Mouse (Mus musculus) neural tube, embryonic 11.5 days (tissue): ENCODE results near the gene Fhad1. TPM values are rescaled to one million over a fixed set of nuclear protein-coding genes. Genes with fewer than 3 reads are reported as not detected.
"Not testable (repeated sequence)": the region's sequence is repeated elsewhere in the genome, so short reads cannot be mapped to it uniquely, and the experiment has no call there.

Experiments used
- ATAC-seq: fragments of 200-750 bp; cut with Nextera tagmentation; 2 replicates; pipeline ENCODE4 v1.8.0; 2017; ENCODE audit warnings: moderate number of reproducible peaks, mild to moderate bottlenecking, moderate TSS enrichment, moderate library complexity; ENCODE audit not compliant: insufficient read depth, low FRiP score, low TSS enrichment
- DNase-seq: peaks from one replicate; pipeline ENCODE4 v3.0.0-alpha.2; 2015; ENCODE audit warnings: low spot score
- H3K27ac ChIP-seq: fragments of 300-500 bp; sonication (generic); 2 replicates; pipeline ENCODE4 v1.5.1; 2014; ENCODE audit warnings: low read depth, mild to moderate bottlenecking, low read length
- H3K27me3 ChIP-seq: fragments of 300-500 bp; sonication (generic); 2 replicates; pipeline ENCODE4 v1.6.1; 2014; ENCODE audit warnings: mild to moderate bottlenecking, low read length, mixed read lengths; ENCODE audit not compliant: control insufficient read depth, insufficient read depth
- H3K36me3 ChIP-seq: fragments of 300-500 bp; sonication (generic); 2 replicates; pipeline ENCODE4 v1.6.1; 2014; ENCODE audit warnings: mild to moderate bottlenecking, low read length, moderate library complexity, mixed read lengths; ENCODE audit not compliant: control insufficient read depth, insufficient read depth
- H3K4me1 ChIP-seq: fragments of 300-500 bp; sonication (generic); 2 replicates; pipeline ENCODE4 v1.6.1; 2014; ENCODE audit warnings: low read length, mixed read lengths; ENCODE audit not compliant: control insufficient read depth, insufficient read depth
- H3K4me2 ChIP-seq: fragments of 300-500 bp; sonication (generic); 2 replicates; pipeline ENCODE4 v1.6.1; 2014; ENCODE audit warnings: low read depth, mild to moderate bottlenecking, moderate library complexity
- H3K4me3 ChIP-seq: fragments of 300-500 bp; sonication (generic); 2 replicates; pipeline ENCODE4 v1.5.1; 2014; ENCODE audit warnings: low read depth, low read length
- H3K9ac ChIP-seq: fragments of 300-500 bp; sonication (generic); 2 replicates; pipeline ENCODE4 v1.6.1; 2014; ENCODE audit warnings: mild to moderate bottlenecking, low read length
- H3K9me3 ChIP-seq: fragments of 300-500 bp; sonication (generic); 2 replicates; pipeline ENCODE4 v1.6.1; 2016; ENCODE audit warnings: low read length; ENCODE audit not compliant: control insufficient read depth
- WGBS: fragments of 180-500 bp; shearing (Covaris S2); extraction: QIAGEN DNeasy Blood & Tissue Kit; methylation state at CpG from one replicate; pipeline ENCODE4 v1.1.7; 2014; 5-methylcytosine and 5-hydroxymethylcytosine counted together
- polyA plus RNA-seq: library from polyadenylated mRNA; unstranded; fragments of >200 nt; fragmentation: Nextera tagmentation; extraction: Ambion mirVana; gene quantifications from 2 replicates; pipeline ENCODE4 v1.2.1, GENCODE M21; 2014

Fhad1 gene
- polyA plus RNA-seq, 1 experiment from 2014 or later, result 1.5 TPM

DNA sequence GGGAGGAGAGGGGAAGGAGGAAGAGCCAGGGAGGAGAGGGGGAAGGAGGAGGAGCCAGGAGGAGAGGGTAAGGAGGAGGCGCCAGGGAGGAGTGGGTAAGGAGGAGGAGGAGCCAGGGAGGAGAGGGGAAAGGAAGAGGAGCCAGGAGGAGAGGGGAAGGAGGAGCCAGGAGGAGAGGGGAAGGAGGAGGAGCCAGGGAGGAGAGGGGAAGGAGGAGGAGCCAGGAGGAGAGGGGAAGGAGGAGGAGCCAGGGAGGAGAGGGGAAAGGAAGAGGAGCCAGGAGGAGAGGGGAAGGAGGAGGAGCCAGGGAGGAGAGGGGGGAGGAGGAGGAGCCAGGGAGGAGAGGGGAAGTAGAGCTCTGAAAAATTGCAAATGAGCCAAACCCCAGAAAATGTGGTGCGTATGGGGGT is 20.8 kb downstream of the Fhad1 start:
- not testable (repeated sequence) for H3K27me3 ChIP-seq, H3K4me1 ChIP-seq, H3K27ac ChIP-seq, DNase-seq, ATAC-seq, H3K9ac ChIP-seq, H3K4me3 ChIP-seq, H3K9me3 ChIP-seq, H3K4me2 ChIP-seq, H3K36me3 ChIP-seq
- WGBS, result 47% methylated on average over 2 of the region's 2 CpGs

DNA sequence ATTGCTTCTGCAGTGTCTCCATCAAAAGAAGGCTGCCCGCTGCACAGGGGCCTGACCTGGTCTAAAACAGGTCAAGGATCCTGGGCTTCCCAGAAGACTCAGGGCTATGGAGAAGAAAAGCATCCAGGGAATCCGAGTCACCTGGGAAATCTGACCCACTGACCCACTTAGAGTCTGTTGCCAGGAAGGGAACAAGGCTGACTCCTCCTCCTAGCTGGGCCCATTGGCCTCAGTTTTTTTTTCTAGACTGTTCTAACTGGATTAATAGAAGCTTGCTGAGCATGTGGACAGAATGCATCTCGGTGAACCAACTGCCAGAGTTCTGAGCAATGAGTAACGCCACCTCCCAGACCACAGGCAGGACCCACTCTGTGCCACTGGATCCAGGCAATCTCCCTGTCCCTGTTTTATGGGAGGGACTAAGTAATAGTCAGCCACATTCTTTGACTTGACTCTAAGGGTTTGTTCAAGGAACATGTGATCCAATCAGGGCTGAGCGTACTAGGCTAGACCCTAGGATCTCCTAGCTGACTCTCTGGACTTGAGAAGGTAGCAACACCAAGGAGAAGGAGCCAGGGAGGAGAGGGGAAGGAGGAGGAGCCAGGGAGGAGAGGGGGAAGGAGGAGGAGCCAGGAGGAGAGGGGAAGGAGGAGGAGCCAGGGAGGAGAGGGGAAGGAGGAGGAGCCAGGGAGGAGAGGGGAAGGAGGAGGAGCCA is 21.4 kb downstream of the Fhad1 start:
- no peak overlapping the region for H3K27ac ChIP-seq
- no peak overlapping the region for H3K4me2 ChIP-seq
- H3K4me3 ChIP-seq, result no peak overlapping the region
- no peaks in the 10 kb centered on the region for H3K27me3 ChIP-seq
- no peak for DNase-seq
- WGBS, result 77% methylated on average over 5 of the region's 5 CpGs
- no peaks in the 10 kb centered on the region for H3K9me3 ChIP-seq
- H3K36me3 ChIP-seq, result no peaks in the 10 kb centered on the region
- no peaks in the 10 kb centered on the region for H3K4me1 ChIP-seq
- ATAC-seq, result no peak
- H3K9ac ChIP-seq, result no peak overlapping the region

DNA sequence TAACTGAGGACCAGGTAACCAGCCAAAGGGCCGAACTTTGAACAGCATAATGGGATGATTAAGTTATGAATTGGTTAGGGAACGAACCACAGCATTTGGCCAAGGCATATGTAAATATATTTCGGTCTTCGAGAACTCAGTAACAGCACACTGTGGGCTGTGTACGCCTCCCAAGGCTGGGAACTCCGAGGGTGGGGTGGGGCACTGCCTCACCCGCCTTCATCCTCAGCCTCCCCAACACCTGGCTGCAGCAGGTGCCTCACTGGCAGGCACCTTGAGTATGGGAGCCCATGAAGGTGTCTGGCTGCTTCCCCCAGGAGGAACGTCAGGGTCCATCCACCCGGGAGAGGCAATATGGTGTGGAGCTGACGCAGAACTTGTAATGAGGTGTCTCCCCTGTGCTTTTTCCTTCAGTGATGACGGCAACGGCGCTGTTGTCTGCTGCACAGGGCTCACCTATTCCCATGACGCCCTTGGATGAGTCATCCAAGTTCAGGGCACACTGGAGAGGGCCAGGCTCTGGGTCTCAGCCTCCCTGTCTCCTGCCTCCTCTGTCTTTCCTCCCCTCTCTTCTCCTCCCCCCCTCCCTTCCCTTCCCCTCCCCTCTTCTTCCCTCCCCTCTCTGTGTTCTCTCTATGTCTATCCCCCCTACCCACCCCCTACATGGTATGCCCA is 22.2 kb downstream of the Fhad1 start:
- Histone ChIP-seq H3K36me3 (no peaks in the 10 kb centered on the region), H3K9me3 (no peaks in the 10 kb centered on the region), H3K4me2 (no peak overlapping the region), H3K4me1 (no peaks in the 10 kb centered on the region), H3K9ac (no peak overlapping the region), H3K27me3 (no peaks in the 10 kb centered on the region), H3K4me3 (no peak overlapping the region), H3K27ac (no peak overlapping the region)
- ATAC-seq (no peak), DNase-seq (no peak)
- 85% methylated on average over 14 of the region's 14 CpGs for WGBS

DNA sequence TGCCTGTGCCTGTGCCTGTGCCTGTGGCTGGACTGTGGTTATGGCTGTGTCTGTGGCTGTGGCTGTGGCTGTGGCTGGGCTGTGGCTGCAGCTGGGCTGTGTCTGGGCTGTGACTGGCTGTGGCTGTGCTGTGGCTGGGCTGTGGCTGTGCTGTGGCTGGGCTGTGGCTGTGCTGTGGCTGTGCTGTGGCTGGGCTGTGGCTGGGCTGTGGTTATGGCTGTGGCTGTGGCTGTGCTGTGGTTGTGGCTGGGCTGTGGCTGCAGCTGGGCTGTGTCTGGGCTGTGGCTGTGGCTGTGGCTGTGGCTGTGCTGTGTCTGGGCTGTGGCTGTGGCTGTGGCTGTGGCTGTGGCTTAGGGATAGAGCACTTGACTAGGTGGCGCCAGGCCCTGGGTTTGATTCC is 26.7 kb downstream of the Fhad1 start:
- Histone ChIP-seq H3K27me3 (no peaks in the 10 kb centered on the region), H3K9ac (no peak overlapping the region), H3K4me1 (no peaks in the 10 kb centered on the region), H3K9me3 (no peaks in the 10 kb centered on the region), H3K27ac (no peak overlapping the region), H3K36me3 (no peaks in the 10 kb centered on the region), H3K4me2 (no peak overlapping the region), H3K4me3 (no peak overlapping the region)
- no peak for DNase-seq
- ATAC-seq, result no peak
- 94% methylated on average over 1 of the region's 1 CpGs for WGBS

DNA sequence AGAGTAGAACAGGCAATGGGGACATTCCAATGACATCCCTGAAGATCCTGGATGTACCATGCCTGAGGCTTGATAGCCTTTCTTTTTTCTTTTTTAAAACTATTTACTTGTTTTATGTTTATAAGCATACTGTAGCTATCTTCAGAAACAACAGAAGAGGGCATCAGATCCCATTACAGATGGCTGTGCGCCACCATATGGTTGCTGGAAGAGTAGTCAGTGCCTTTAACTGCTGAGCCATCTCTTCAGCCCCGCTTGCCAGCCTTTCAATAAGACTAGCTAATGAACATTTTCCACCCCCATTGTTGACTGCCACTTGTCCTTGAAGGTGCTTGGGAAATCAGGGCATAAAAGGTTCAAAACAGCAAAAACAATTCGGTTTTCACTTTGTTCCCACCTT is 31.2 kb downstream of the Fhad1 start:
- ATAC-seq (no peak), DNase-seq (no peak)
- no peaks in the 10 kb centered on the region for H3K4me1 ChIP-seq
- no peaks in the 10 kb centered on the region for H3K27me3 ChIP-seq
- no peak overlapping the region for H3K9ac ChIP-seq
- no peaks in the 10 kb centered on the region for H3K9me3 ChIP-seq
- H3K36me3 ChIP-seq, result no peaks in the 10 kb centered on the region
- WGBS, result 65% methylated on average over 3 of the region's 3 CpGs
- no peak overlapping the region for H3K4me3 ChIP-seq
- no peak overlapping the region for H3K4me2 ChIP-seq
- no peak overlapping the region for H3K27ac ChIP-seq

DNA sequence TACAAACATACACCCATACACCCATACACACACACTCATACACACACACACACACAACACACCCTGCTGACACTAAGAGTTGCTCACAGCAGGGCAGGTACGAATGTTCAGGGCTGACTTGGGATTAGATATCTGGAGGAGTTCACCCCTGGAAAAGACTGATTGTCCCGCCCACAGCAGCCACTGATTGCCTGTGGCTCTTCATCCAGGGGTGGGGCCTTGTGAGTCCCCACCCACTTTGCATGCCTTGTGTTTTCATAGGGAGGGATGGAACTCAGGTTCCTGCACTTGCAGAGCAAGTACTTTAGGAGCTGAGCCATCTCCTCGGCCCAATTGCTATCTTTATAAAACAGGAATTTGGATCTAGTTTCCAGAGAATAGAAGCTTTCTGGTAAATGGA is 33.4 kb downstream of the Fhad1 start:
- H3K9me3 ChIP-seq, result no peaks in the 10 kb centered on the region
- H3K27me3 ChIP-seq, result no peaks in the 10 kb centered on the region
- H3K9ac ChIP-seq, result no peak overlapping the region
- no peaks in the 10 kb centered on the region for H3K36me3 ChIP-seq
- ATAC-seq (no peak), DNase-seq (no peak)
- WGBS, result 78% methylated on average over 3 of the region's 3 CpGs
- no peaks in the 10 kb centered on the region for H3K4me1 ChIP-seq
- no peak overlapping the region for H3K4me3 ChIP-seq
- no peak overlapping the region for H3K4me2 ChIP-seq
- no peak overlapping the region for H3K27ac ChIP-seq

DNA sequence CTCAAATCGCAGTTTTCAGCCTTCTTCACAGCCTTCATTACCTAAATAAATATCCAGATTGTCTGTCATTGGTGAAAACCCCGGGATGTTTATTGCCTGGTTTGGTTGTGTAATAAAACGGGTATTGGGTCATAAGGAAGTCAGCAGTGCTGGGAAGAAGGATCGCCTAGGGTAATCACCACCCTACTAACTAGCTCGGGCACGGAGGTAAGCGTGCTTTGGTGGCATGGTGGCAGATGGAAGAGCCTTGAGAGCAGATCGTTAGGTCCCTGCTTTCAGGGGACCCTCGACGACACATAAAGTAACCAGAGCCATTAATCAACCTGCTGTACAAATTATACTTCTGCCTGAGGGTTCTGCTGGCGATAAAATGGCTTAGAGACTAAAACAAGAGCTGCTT is 36.3 kb downstream of the Fhad1 start:
- Histone ChIP-seq H3K9ac (no peak overlapping the region), H3K4me1 (no peaks in the 10 kb centered on the region), H3K27me3 (no peaks in the 10 kb centered on the region), H3K4me2 (no peak overlapping the region), H3K9me3 (no peaks in the 10 kb centered on the region), H3K36me3 (no peaks in the 10 kb centered on the region), H3K27ac (no peak overlapping the region), H3K4me3 (no peak overlapping the region)
- ATAC-seq, result no peak
- 39% methylated on average over 11 of the region's 11 CpGs for WGBS
- no peak for DNase-seq

DNA sequence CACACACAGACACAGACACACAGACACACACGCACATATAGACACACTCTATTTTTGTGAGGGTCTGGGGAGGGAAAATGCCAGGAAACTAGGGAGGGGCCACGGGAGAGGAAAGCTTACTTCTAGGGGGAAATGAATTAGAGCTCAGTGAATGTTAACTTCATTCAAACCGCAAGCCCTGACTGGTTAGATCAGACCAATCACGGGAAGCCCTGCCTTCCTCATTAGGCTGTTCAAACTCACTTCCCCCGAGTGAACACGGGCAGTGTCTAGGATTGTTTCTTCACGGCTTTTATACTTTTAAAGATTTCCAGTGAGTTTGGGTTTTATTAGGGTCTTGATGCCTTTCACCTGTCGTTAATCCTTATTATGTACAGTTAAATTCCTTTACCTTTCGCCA is 37.5 kb downstream of the Fhad1 start:
- H3K9me3 ChIP-seq, result no peaks in the 10 kb centered on the region
- DNase-seq, result no peak
- no peak overlapping the region for H3K4me2 ChIP-seq
- no peaks in the 10 kb centered on the region for H3K36me3 ChIP-seq
- ATAC-seq, result no peak
- no peak overlapping the region for H3K27ac ChIP-seq
- 68% methylated on average over 9 of the region's 9 CpGs for WGBS
- no peaks in the 10 kb centered on the region for H3K4me1 ChIP-seq
- H3K4me3 ChIP-seq, result no peak overlapping the region
- no peak overlapping the region for H3K9ac ChIP-seq
- H3K27me3 ChIP-seq, result no peaks in the 10 kb centered on the region

DNA sequence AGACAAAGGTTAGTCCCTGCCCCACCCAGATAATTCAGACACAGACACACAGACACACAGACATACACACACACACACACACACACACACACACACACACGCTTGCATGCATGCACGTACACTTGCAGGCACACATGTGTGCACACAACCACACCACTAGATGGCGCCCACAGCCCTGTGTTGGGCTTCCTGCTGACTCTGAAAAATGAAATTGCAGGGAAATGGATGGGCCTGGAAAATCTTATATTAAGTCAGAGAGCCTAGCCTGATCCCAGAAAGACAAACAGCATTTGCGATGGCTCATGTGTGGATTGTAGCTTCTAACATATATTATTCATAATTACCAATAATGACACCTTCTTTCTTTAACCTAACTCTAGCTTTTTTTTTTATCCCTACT is 38.7 kb downstream of the Fhad1 start:
- H3K9me3 ChIP-seq, result no peaks in the 10 kb centered on the region
- H3K27ac ChIP-seq, result no peak overlapping the region
- WGBS, result 53% methylated on average over 4 of the region's 4 CpGs
- ATAC-seq (no peak), DNase-seq (peak; percentile 53)
- H3K4me2 ChIP-seq, result no peak overlapping the region
- no peaks in the 10 kb centered on the region for H3K36me3 ChIP-seq
- no peaks in the 10 kb centered on the region for H3K27me3 ChIP-seq
- H3K9ac ChIP-seq, result no peak overlapping the region
- no peaks in the 10 kb centered on the region for H3K4me1 ChIP-seq
- no peak overlapping the region for H3K4me3 ChIP-seq
